Mouse (Mus musculus) lung, adult 2 months (tissue): ENCODE results near the gene Zbtb7b.

Experiments used
- CTCF ChIP-seq: fragments of 200-500 bp; IDR thresholded peaks from 2 replicates; pipeline ENCODE4 v1.5.1; 2011; ENCODE audit warnings: mild to moderate bottlenecking, low read length, control low read depth; ENCODE audit not compliant: insufficient read depth
- POLR2A ChIP-seq: fragments of 200-500 bp; IDR thresholded peaks from 2 replicates; pipeline ENCODE4 v1.6.1; 2011; ENCODE audit warnings: low read depth, mild to moderate bottlenecking, control low read depth, low read length, borderline replicate concordance; ENCODE audit errors: extremely low read depth

DNA sequence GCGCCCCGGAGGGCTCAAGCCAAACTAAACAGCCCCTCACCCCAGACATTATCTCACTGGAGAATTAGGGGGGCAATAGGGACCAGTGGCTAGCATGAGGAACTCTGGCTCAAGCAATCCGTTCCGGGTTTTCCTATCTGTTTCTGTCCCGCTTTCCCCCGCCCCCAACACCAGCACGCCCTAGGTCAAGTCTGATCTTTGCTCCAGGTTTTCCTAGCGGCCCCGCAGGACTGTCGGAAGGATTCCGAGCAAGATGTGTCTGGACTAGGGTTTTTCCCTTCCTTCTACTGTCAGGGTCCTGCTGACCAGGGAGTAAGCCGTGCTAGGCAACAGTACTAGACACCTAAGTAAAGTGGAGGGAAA lies 299 bp upstream of the Zbtb7b start:
- TF ChIP-seq CTCF (no peak), POLR2A (peak; percentile 72; the same call in 1 of the 2 replicates)
